In genomic region chr6:55295325-55295724, GRCm38 (mm10) we compare ENCODE assay signal across 23 mouse cellular contexts. TPM values are rescaled to one million over a fixed set of nuclear protein-coding genes. Genes with fewer than 3 reads are reported as not detected.
DNase-seq lines count a peak whose midpoint lies in the region; ATAC-seq and TF ChIP-seq lines count a peak whose summit lies in the region.
"Had no signal": no experiment of that assay in that cellular context is flagged by ENCODE, and none has a peak within 500 bp of the region (broad histone marks: within the 10 kb centered on the region; RNA-seq: fewer than 3 reads in every experiment).

No protein-coding gene starts in this region.

- no peak for ATAC-seq in heart, embryonic 11.5 days (replicated peaks; ENCODE audit: insufficient number of reproducible peaks, low FRiP score, low TSS enrichment)
- ATAC-seq: activated CD4-positive, CD25-positive, alpha-beta regulatory T cell, adult 4 months; forebrain, postnatal 0 days; intestine, embryonic 15.5 days had no signal

- intact Hi-C loops in gastrocnemius, adult 2 months (cut with DNase I) = no loop called here
- intact Hi-C loops in gastrocnemius, postnatal 36 days (cut with DNase I) = no loop called here

- H3K9me3 ChIP-seq in heart, embryonic 11.5 days (replicated peaks; ENCODE audit: control insufficient read depth, low read length) = no peaks in the 10 kb centered on the region
- H3K9me3 ChIP-seq: forebrain, embryonic 10.5 days; hindbrain, embryonic 15.5 days; intestine, embryonic 15.5 days; limb, embryonic 12.5 days; neural tube, embryonic 12.5 days; stomach, embryonic 15.5 days had no signal

- peaks cover 29% of the 10 kb centered on the region for H3K4me1 ChIP-seq in brown adipose tissue, adult 24 weeks (ENCODE audit: control insufficient read depth, insufficient read depth, insufficient read length, low read length)
- no peaks in the 10 kb centered on the region for H3K4me1 ChIP-seq in heart, embryonic 11.5 days (ENCODE audit: control insufficient read depth, insufficient read depth, low read length)
- H3K4me1 ChIP-seq: forebrain, embryonic 10.5 days; hindbrain, embryonic 15.5 days; intestine, embryonic 15.5 days; stomach, embryonic 15.5 days had no signal

- no peak overlapping the region for H3K4me3 ChIP-seq in gastrocnemius, adult 2 months
- H3K4me3 ChIP-seq in brown adipose tissue, adult 24 weeks (ENCODE audit: insufficient read depth, low read depth, low read length) = no peak overlapping the region
- H3K4me3 ChIP-seq in heart, embryonic 11.5 days (ENCODE audit: low read depth, low read length) = no peak overlapping the region
- H3K4me3 ChIP-seq: forebrain, embryonic 10.5 days; hindbrain, embryonic 15.5 days; intestine, embryonic 15.5 days; limb, embryonic 12.5 days; neural tube, embryonic 12.5 days; stomach, embryonic 15.5 days had no signal

- H3K27me3 ChIP-seq in heart, embryonic 11.5 days (ENCODE audit: control insufficient read depth, insufficient read depth, low read length) = 0 out of 2 replicates have a peak, but pooled peaks cover 2% of the 10 kb centered on the region
- H3K27me3 ChIP-seq: hindbrain, embryonic 15.5 days; intestine, embryonic 15.5 days; neural tube, embryonic 12.5 days; stomach, embryonic 15.5 days had no signal

- H3K36me3 ChIP-seq in heart, embryonic 11.5 days (ENCODE audit: control insufficient read depth, insufficient read depth, low read length) = no peaks in the 10 kb centered on the region
- H3K36me3 ChIP-seq: hindbrain, embryonic 15.5 days; intestine, embryonic 15.5 days; stomach, embryonic 15.5 days had no signal

- no peak for TF ChIP-seq CTCF in gastrocnemius, adult 2 months (IDR thresholded peaks at IDR 0.05)

- peak overlapping the region; percentile 74 for H3K27ac ChIP-seq in gastrocnemius, adult 2 months
- peak overlapping the region; percentile 96 for H3K27ac ChIP-seq in brown adipose tissue, adult 24 weeks (replicated peaks; ENCODE audit: low read depth, low read length)
- no peak overlapping the region for H3K27ac ChIP-seq in heart, embryonic 11.5 days (ENCODE audit: low read depth, low read length)
- H3K27ac ChIP-seq: forebrain, embryonic 10.5 days; hindbrain, embryonic 15.5 days; intestine, embryonic 15.5 days; limb, embryonic 12.5 days; neural tube, embryonic 12.5 days; stomach, embryonic 15.5 days had no signal

- 65% methylated on average over 1 of the region's 1 CpGs for WGBS in heart, embryonic 11.5 days (ENCODE audit: insufficient replicate concordance)

- H3K4me2 ChIP-seq in heart, embryonic 11.5 days = no peak overlapping the region
- H3K4me2 ChIP-seq: hindbrain, embryonic 15.5 days; intestine, embryonic 15.5 days; limb, embryonic 12.5 days; liver, embryonic 11.5 days; midbrain, embryonic 11.5 days; neural tube, embryonic 12.5 days; stomach, embryonic 15.5 days had no signal

- peak; percentile 75 for DNase-seq in gastrocnemius, adult 2 months
- DNase-seq in gastrocnemius, postnatal 36 days = no peak
- DNase-seq in kidney, postnatal 14 days = peak; percentile 42
- DNase-seq in kidney, adult 18-20 months = no peak
- DNase-seq in NIH3T3 (ENCODE audit: low read depth) = peak; percentile 57
- DNase-seq in thymus, postnatal 14 days = no peak
- DNase-seq: cerebellum, adult 9-10 months; forebrain, postnatal 0 days; right cerebral cortex, postnatal 4 days; thymus, postnatal 4 days had no signal

- no peak overlapping the region for H3K9ac ChIP-seq in heart, embryonic 11.5 days (ENCODE audit: low read depth, low read length)
- H3K9ac ChIP-seq: forebrain, postnatal 0 days; hindbrain, embryonic 15.5 days; intestine, embryonic 15.5 days; limb, embryonic 12.5 days; liver, postnatal 0 days; neural tube, embryonic 12.5 days; stomach, embryonic 15.5 days had no signal

RNA-seq across cellular contexts. Expression of gene Aqp1, which starts 40.9 kb away (rescaled TPM):
- 100 to 1,000 TPM; 251 to 256 TPM for total RNA-seq in gastrocnemius, adult 2 months (2021)
- 100 to 1,000 TPM; 252 TPM for total RNA-seq in gastrocnemius, postnatal 36 days (2021)
- polyA plus RNA-seq in brown adipose tissue, adult 24 weeks (2012; ENCODE audit: insufficient read depth, insufficient read length, missing spikeins) = 63.6 and 153 TPM in 2 replicates
- 2.1 and 3.7 TPM in 2 replicates for polyA plus RNA-seq in heart, embryonic 11.5 days (2014; fragmentation: Nextera tagmentation; extraction: Ambion mirVana)
- total RNA-seq: monocyte, adult 5-6 weeks had no signal

Comparison
In these comparisons a context has a peak if more than half of its experiments do, and no peak if none do; other contexts are left out.
1. DNase-seq: peak in gastrocnemius, adult 2 months (single experiment), kidney, postnatal 14 days (single experiment) and NIH3T3 (single experiment); none in gastrocnemius, postnatal 36 days (0 of 2), kidney, adult 18-20 months (single experiment) and thymus, postnatal 14 days (single experiment).